Mouse (Mus musculus): ENCODE data around the gene Gm3373. TPM values are rescaled to one million over a fixed set of nuclear protein-coding genes. Genes with fewer than 3 reads are reported as not detected.
"Not testable (repeated sequence)": the region's sequence is repeated elsewhere in the genome, so short reads cannot be mapped to it uniquely, and the experiment has no call there.

The Gm3373 gene
- not detected for polyA plus RNA-seq (2012; fragmentation: generic; extraction: Trizol)
- long read RNA-seq, experiment 1, result 0 reads
- long read RNA-seq, experiment 2, result 0 reads

DNA sequence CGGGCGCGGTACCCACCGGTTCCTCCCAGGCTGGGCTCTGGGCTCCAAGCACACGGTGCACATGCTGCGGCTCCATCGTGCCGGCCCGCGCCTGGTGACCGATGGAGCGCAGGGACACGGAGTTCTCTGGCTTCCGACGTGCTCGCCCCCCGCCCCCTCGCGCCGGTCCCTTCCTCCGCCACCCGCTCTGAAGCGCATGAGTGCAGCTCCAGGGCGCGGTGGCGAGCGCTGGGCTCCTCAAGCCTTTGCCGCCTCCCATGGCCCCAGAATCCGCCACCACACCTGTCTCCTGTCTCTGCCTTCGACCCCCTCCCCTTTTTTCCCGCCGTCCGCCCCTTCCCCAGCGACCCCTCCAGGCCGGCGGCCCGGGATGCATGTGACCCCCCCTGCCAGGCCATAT lies at the start of gene Gm3373:
TSS of gene Gm3373 (minus strand) at position 101 of the 400 bp plus-strand sequence.
- not testable (repeated sequence) for H3ac ChIP-seq (ENCODE audit: control insufficient read depth, insufficient read length, low read depth); H3K36me3 ChIP-seq (ENCODE audit: control insufficient read depth, insufficient read depth); H3K4me3 ChIP-seq (ENCODE audit: insufficient read depth, poor library complexity, severe bottlenecking); H3K79me3 ChIP-seq (ENCODE audit: low read depth); H3K79me2 ChIP-seq (ENCODE audit: control insufficient read depth, insufficient read depth); H3K27me3 ChIP-seq (ENCODE audit: control insufficient read depth, insufficient read depth, insufficient read length)

DNA sequence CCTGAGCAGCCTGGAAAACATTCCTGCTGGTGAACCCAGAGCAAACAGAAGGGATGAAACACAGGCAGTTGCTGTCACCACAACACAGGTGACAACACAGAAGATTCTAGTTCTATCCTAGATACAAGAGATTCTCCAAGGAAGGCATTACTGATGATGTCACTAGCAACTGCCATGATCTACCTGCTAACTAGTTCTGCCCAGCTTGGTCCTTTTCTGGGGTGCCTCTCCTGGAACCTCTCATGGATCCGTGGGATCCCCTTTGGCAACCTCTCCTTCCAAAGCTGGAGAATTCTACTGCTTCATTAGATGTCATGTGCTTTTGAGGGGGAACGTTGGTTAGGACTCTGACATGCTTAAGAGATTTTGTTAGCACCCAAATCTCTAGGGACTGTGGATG lies 54.0 kb downstream of the Gm3373 start, which contains the start of gene Gm9603:
TSS of gene Gm9603 (minus strand) at position 101 of the 400 bp plus-strand sequence.
- H3K79me3 ChIP-seq (ENCODE audit: low read depth); H3K4me3 ChIP-seq (ENCODE audit: insufficient read depth, poor library complexity, severe bottlenecking); H3K79me2 ChIP-seq (ENCODE audit: control insufficient read depth, insufficient read depth); H3K27me3 ChIP-seq (ENCODE audit: control insufficient read depth, insufficient read depth, insufficient read length); H3ac ChIP-seq (ENCODE audit: control insufficient read depth, insufficient read length, low read depth); H3K36me3 ChIP-seq (ENCODE audit: control insufficient read depth, insufficient read depth): not testable (repeated sequence)

Other genes starting within 250 kb of the Gm3373 start
- not detected for gene Gm3488, start 239.9 kb downstream of the Gm3373 start, polyA plus RNA-seq (2012; fragmentation: generic; extraction: Trizol)
- gene Gm3532, start 203.1 kb downstream of the Gm3373 start, polyA plus RNA-seq (2012; fragmentation: generic; extraction: Trizol), result 0.02 TPM
- not detected for gene Gm8265, start 108.5 kb downstream of the Gm3373 start, polyA plus RNA-seq (2012; fragmentation: generic; extraction: Trizol)
- gene Gm9603, start 54.1 kb downstream of the Gm3373 start, polyA plus RNA-seq (2012; fragmentation: generic; extraction: Trizol), result not detected
- gene Gm3383, start 66.4 kb upstream of the Gm3373 start, polyA plus RNA-seq (2012; fragmentation: generic; extraction: Trizol), result not detected
- gene Gm3424, start 88.8 kb upstream of the Gm3373 start, polyA plus RNA-seq (2012; fragmentation: generic; extraction: Trizol), result not detected
- gene Gm8237, start 138.8 kb upstream of the Gm3373 start, polyA plus RNA-seq (2012; fragmentation: generic; extraction: Trizol), result not detected
- gene Gm3248, start 220.2 kb upstream of the Gm3373 start, polyA plus RNA-seq (2012; fragmentation: generic; extraction: Trizol), result not detected
- not detected for gene Gm3453, start 237.6 kb upstream of the Gm3373 start, polyA plus RNA-seq (2012; fragmentation: generic; extraction: Trizol)